Mouse (Mus musculus) C2C12 (cell line): ENCODE data around the gene Tnfrsf13c. TPM values are rescaled to one million over a fixed set of nuclear protein-coding genes. Genes with fewer than 3 reads are reported as not detected.
A peak's percentile ranks its signal among the peaks of the same experiment; 100 is the strongest.

ENCODE experiments used
- H3K27me3 ChIP-seq: one replicate; pipeline ENCODE4 v1.6.1; 2011; ENCODE audit not compliant: control insufficient read depth, insufficient read depth, insufficient read length
- H3K36me3 ChIP-seq: one replicate; pipeline ENCODE4 v1.6.1; 2011; ENCODE audit not compliant: control insufficient read depth, insufficient read depth
- H3K4me3 ChIP-seq: one replicate; pipeline ENCODE4 v1.5.1; 2011; ENCODE audit warnings: mild to moderate bottlenecking, control low read depth; ENCODE audit not compliant: poor library complexity, insufficient read depth, severe bottlenecking
- H3K79me2 ChIP-seq: one replicate; pipeline ENCODE4 v1.6.1; 2011; ENCODE audit not compliant: control insufficient read depth, insufficient read depth
- H3K79me3 ChIP-seq: one replicate; pipeline ENCODE4 v1.6.1; 2011; ENCODE audit warnings: low read depth, control low read depth
- H3ac ChIP-seq: one replicate; pipeline ENCODE3; 2011; ENCODE audit warnings: low read depth; ENCODE audit not compliant: control insufficient read depth, insufficient read length
- CEBPB ChIP-seq: IDR thresholded peaks from one replicate; pipeline ENCODE4 v1.6.1; 2011; ENCODE audit warnings: low read depth, mild to moderate bottlenecking, control low read depth, moderate library complexity
- CTCF ChIP-seq: IDR thresholded peaks from one replicate; pipeline ENCODE4 v1.5.1; 2011; ENCODE audit not compliant: control insufficient read depth, insufficient read depth, insufficient read length
- FOSL1 ChIP-seq: IDR thresholded peaks from one replicate; pipeline ENCODE4 v1.8.0; 2011; ENCODE audit warnings: mild to moderate bottlenecking, low read length; ENCODE audit not compliant: poor library complexity, insufficient read depth, severe bottlenecking
- MAX ChIP-seq: IDR thresholded peaks from one replicate; pipeline ENCODE4 v1.6.1; 2011; ENCODE audit warnings: mild to moderate bottlenecking, control low read depth
- MYOD1 ChIP-seq: IDR thresholded peaks from one replicate; pipeline ENCODE4 v1.6.1; 2011; ENCODE audit warnings: low read depth; ENCODE audit not compliant: control insufficient read depth, insufficient read length
- MYOG ChIP-seq: IDR thresholded peaks from one replicate; pipeline ENCODE4 v1.6.1; 2011; ENCODE audit not compliant: control insufficient read depth, insufficient read length; ENCODE audit errors: extremely low read depth
- USF1 ChIP-seq: IDR thresholded peaks from one replicate; pipeline ENCODE4 v1.6.1; 2011; ENCODE audit warnings: low read depth, mild to moderate bottlenecking, control low read depth, moderate library complexity
- microRNA-seq: library from miRNA; unstranded; fragments of <30 nt; microRNA quantifications from one replicate; pipeline ENCODE4, GENCODE M21; 2019; ENCODE audit warnings: borderline microRNAs expressed
- polyA plus RNA-seq: library from polyadenylated mRNA; unstranded; fragments of >200 nt; fragmentation: generic; extraction: Trizol; gene quantifications from one replicate; pipeline ENCODE4 v1.2.1, GENCODE M21; 2012; ENCODE audit warnings: missing spikeins

Gene Tnfrsf13c
- polyA plus RNA-seq, 1 experiment: 0.16 TPM

DNA sequence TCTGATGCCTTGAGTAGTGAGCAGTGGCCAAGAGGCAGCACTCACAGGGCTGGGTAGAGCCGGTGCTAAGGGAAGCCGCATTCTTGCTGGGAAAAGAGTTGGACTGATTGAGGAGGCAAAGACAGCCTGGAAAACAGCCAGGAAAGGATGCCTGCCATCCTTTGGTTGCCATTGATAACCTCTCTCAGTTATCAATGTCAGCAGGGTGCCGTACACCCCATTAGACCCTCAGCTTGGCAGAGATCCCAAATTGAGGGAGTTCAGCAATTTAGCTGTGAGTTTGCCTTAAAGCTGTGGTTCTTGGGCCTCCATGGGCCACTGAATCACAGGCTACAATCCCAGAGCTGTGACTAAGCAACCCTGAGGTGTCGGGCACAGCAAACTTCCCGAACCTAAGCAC, 43.0 kb downstream of the Tnfrsf13c start:
- TF ChIP-seq MYOD1 (no peak), MAX (no peak), MYOG (no peak), CTCF (no peak), FOSL1 (no peak), CEBPB (no peak), USF1 (no peak)
- Histone ChIP-seq H3K36me3 (peaks cover 100% of the 10 kb centered on the region), H3K79me2 (no peaks in the 10 kb centered on the region), H3ac (no peak overlapping the region), H3K79me3 (peaks cover 1% of the 10 kb centered on the region), H3K27me3 (no peaks in the 10 kb centered on the region), H3K4me3 (no peak overlapping the region)

DNA sequence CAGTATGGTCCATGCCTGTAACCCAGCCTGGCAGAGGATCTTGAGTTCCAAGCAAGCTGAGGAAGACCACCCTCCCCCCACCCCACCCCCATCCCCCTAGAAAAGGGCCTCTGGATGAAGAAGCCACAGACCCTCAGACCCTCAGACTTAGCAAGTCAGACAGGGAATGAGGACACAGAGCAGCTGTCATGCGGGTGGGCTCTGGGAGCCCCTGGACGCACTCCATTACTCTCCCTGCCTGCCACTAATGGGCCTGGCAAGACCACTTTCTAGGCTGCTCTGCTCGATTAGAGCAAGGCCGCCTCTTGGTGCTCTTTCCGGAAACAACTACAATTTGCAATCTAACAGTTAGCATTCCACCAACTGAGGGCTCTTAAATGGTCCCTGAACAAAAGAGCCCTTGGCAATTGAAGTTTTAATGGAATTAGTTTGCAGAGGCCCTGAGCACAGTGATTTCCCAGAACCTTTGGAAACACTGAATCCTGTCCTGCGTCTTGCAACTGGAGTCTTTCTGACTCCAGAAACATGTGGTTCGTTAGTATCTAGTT, 46.4 kb downstream of the Tnfrsf13c start:
- TF ChIP-seq USF1 (no peak), MAX (no peak), FOSL1 (no peak), MYOD1 (no peak)
- Histone ChIP-seq H3K79me3 (peaks cover 1% of the 10 kb centered on the region), H3K79me2 (no peaks in the 10 kb centered on the region), H3K27me3 (no peaks in the 10 kb centered on the region), H3K4me3 (no peak overlapping the region), H3K36me3 (peaks cover 100% of the 10 kb centered on the region), H3ac (no peak overlapping the region)

DNA sequence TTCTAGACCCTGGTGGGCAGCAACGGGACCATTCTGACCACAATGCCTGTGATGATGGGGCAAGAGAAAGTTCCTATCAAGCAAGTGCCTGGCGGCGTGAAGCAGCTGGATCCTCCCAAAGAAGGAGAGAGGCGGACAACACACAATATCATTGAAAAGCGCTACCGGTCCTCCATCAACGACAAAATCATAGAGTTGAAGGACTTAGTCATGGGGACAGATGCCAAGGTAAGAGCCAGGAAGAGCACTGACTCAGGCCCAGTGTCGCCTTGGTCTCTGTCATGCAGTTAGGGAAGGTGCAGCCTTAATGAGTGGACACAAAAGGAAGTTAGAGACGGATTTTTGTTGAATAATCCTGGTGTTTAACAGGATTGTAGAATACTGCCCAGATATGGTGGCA, 49.1 kb downstream of the Tnfrsf13c start:
- Histone ChIP-seq H3K4me3 (no peak overlapping the region), H3ac (no peak overlapping the region), H3K27me3 (no peaks in the 10 kb centered on the region), H3K79me2 (peaks cover 1% of the 10 kb centered on the region), H3K79me3 (no peaks in the 10 kb centered on the region), H3K36me3 (peaks cover 100% of the 10 kb centered on the region)
- TF ChIP-seq USF1 (no peak), MAX (no peak), MYOD1 (no peak), MYOG (no peak), CEBPB (no peak), CTCF (no peak), FOSL1 (no peak)

DNA sequence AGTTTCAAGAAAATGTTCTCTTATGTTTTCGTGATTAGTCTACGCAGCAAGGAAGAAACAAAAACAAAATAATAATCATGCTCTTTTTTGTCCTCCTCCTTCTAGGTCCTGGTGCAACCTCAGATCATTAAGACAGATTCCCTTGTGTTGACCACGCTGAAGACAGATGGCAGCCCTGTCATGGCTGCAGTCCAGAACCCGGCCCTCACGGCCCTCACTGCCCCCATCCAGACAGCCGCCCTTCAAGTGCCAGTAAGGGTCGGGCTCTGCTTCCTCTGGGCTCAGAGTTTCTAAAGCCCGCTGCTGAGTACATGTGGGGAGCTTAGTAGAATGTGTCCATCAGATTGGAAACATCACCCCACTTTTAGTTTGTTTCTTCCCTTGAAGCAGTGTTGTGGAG, 51.5 kb downstream of the Tnfrsf13c start:
- no peak for TF ChIP-seq MAX
- no peak for TF ChIP-seq CEBPB

More for the DNA sequence above, 51.5 kb downstream of the Tnfrsf13c start:
- no peaks in the 10 kb centered on the region for H3K27me3 ChIP-seq
- H3K79me2 ChIP-seq: peaks cover 26% of the 10 kb centered on the region
- H3K4me3 ChIP-seq: no peak overlapping the region
- no peak overlapping the region for H3ac ChIP-seq
- H3K36me3 ChIP-seq: peaks cover 84% of the 10 kb centered on the region
- peaks cover 16% of the 10 kb centered on the region for H3K79me3 ChIP-seq

Small RNA genes lying within 50 kb of the gene (microRNA-seq; reads per million reads assigned to microRNA genes)
- gene Mir33: 191 reads per million, percentile 77 among the genes with 10 or more reads in this experiment

Other genes with a start within 250 kb of the Tnfrsf13c start
- gene 1700029P11Rik, start 243.8 kb downstream of the Tnfrsf13c start, polyA plus RNA-seq: not detected
- gene Xrcc6, start 236.5 kb downstream of the Tnfrsf13c start, polyA plus RNA-seq: 53.7 TPM
- gene Desi1, start 190.5 kb downstream of the Tnfrsf13c start, polyA plus RNA-seq: 56.6 TPM
- 238 TPM for gene Snu13, start 176.8 kb downstream of the Tnfrsf13c start, polyA plus RNA-seq
- not detected for gene 4930407I10Rik, start 165.2 kb downstream of the Tnfrsf13c start, polyA plus RNA-seq
- gene Mei1, start 154.4 kb downstream of the Tnfrsf13c start, polyA plus RNA-seq: not detected
- 20.2 TPM for gene Ccdc134, start 96.4 kb downstream of the Tnfrsf13c start, polyA plus RNA-seq
- 180 TPM for gene Srebf2, start 77.2 kb downstream of the Tnfrsf13c start, polyA plus RNA-seq
- 0.06 TPM for gene Shisa8, start 11.6 kb downstream of the Tnfrsf13c start, polyA plus RNA-seq
- 46.3 TPM for gene Cenpm, start 20.4 kb upstream of the Tnfrsf13c start, polyA plus RNA-seq
- not detected for gene 1500009C09Rik, start 28.0 kb upstream of the Tnfrsf13c start, polyA plus RNA-seq
- gene Sept3, start 50.5 kb upstream of the Tnfrsf13c start, polyA plus RNA-seq: 0.06 TPM
- not detected for gene Wbp2nl, start 74.6 kb upstream of the Tnfrsf13c start, polyA plus RNA-seq
- 20.9 TPM for gene Naga, start 114.6 kb upstream of the Tnfrsf13c start, polyA plus RNA-seq
- 0.02 TPM for gene Pheta2, start 114.6 kb upstream of the Tnfrsf13c start, polyA plus RNA-seq
- 481 TPM for gene Smdt1, start 114.6 kb upstream of the Tnfrsf13c start, polyA plus RNA-seq
- 385 TPM for gene Ndufa6, start 130.0 kb upstream of the Tnfrsf13c start, polyA plus RNA-seq
- gene Cyp2d22, start 155.9 kb upstream of the Tnfrsf13c start, polyA plus RNA-seq: 0.06 TPM
- not detected for gene Cyp2d11, start 169.7 kb upstream of the Tnfrsf13c start, polyA plus RNA-seq
- not detected for gene Cyp2d10, start 182.8 kb upstream of the Tnfrsf13c start, polyA plus RNA-seq
- gene Cyp2d9, start 209.1 kb upstream of the Tnfrsf13c start, polyA plus RNA-seq: not detected